Comparison of ENCODE assay signal across 11 mouse cellular contexts in genomic region chr10:122869865-122870503, GRCm38 (mm10).
DNase-seq lines count a peak whose midpoint lies in the region; ATAC-seq and TF ChIP-seq lines count a peak whose summit lies in the region.
"Had no signal": no experiment of that assay in that cellular context is flagged by ENCODE, and none has a peak within 500 bp of the region (broad histone marks: within the 10 kb centered on the region; RNA-seq: fewer than 3 reads in every experiment).

No protein-coding gene starts in this region.

- no peaks in the 10 kb centered on the region for H3K9me3 ChIP-seq in hindbrain, embryonic 11.5 days (ENCODE audit: control insufficient read depth, low read length)
- no peaks in the 10 kb centered on the region for H3K9me3 ChIP-seq in hindbrain, postnatal 0 days (ENCODE audit: low read length)
- H3K9me3 ChIP-seq in embryonic facial prominence, embryonic 12.5 days: no peaks in the 10 kb centered on the region
- no peaks in the 10 kb centered on the region for H3K9me3 ChIP-seq in kidney, embryonic 14.5 days (ENCODE audit: control insufficient read depth, low read length)
- H3K9me3 ChIP-seq in neural tube, embryonic 15.5 days (replicated peaks): no peaks in the 10 kb centered on the region

- TF ChIP-seq CTCF in hindbrain, postnatal 0 days (IDR thresholded peaks at IDR 0.05; ENCODE audit: low read depth): no peak

- no peak overlapping the region for H3K4me2 ChIP-seq in hindbrain, embryonic 11.5 days (replicated peaks; ENCODE audit: low read depth, low read length)
- H3K4me2 ChIP-seq in hindbrain, postnatal 0 days (ENCODE audit: low read depth, low read length): no peak overlapping the region
- no peak overlapping the region for H3K4me2 ChIP-seq in embryonic facial prominence, embryonic 12.5 days (replicated peaks)
- no peak overlapping the region for H3K4me2 ChIP-seq in kidney, embryonic 14.5 days (replicated peaks; ENCODE audit: low read depth, low read length)
- H3K4me2 ChIP-seq in neural tube, embryonic 15.5 days: no peak overlapping the region

- no peaks in the 10 kb centered on the region for H3K36me3 ChIP-seq in hindbrain, embryonic 11.5 days (ENCODE audit: control insufficient read depth, insufficient read depth, low read length)
- no peaks in the 10 kb centered on the region for H3K36me3 ChIP-seq in hindbrain, postnatal 0 days (ENCODE audit: insufficient read depth, low read length)
- H3K36me3 ChIP-seq in embryonic facial prominence, embryonic 12.5 days: no peaks in the 10 kb centered on the region
- H3K36me3 ChIP-seq in kidney, embryonic 14.5 days (ENCODE audit: control insufficient read depth, insufficient read depth, low read length): no peaks in the 10 kb centered on the region
- no peaks in the 10 kb centered on the region for H3K36me3 ChIP-seq in neural tube, embryonic 15.5 days

- WGBS in hindbrain, embryonic 11.5 days: 73% methylated on average over 7 of the region's 8 CpGs
- WGBS in hindbrain, postnatal 0 days: 69% methylated on average over 8 of the region's 8 CpGs
- 41% methylated on average over 8 of the region's 8 CpGs for WGBS in embryonic facial prominence, embryonic 12.5 days
- WGBS in kidney, embryonic 14.5 days: 27% methylated on average over 8 of the region's 8 CpGs
- 61% methylated on average over 8 of the region's 8 CpGs for WGBS in neural tube, embryonic 15.5 days

- H3K27me3 ChIP-seq in hindbrain, embryonic 11.5 days (ENCODE audit: control insufficient read depth, insufficient read depth, low read length): no peaks in the 10 kb centered on the region
- H3K27me3 ChIP-seq in hindbrain, postnatal 0 days (ENCODE audit: insufficient read depth, low read length): no peaks in the 10 kb centered on the region
- H3K27me3 ChIP-seq in embryonic facial prominence, embryonic 12.5 days: no peaks in the 10 kb centered on the region
- no peaks in the 10 kb centered on the region for H3K27me3 ChIP-seq in kidney, embryonic 14.5 days (ENCODE audit: control insufficient read depth, insufficient read depth, low read length)
- H3K27me3 ChIP-seq in neural tube, embryonic 15.5 days (replicated peaks): no peaks in the 10 kb centered on the region

- no peak overlapping the region for H3K27ac ChIP-seq in hindbrain, embryonic 11.5 days (ENCODE audit: low read depth, low read length)
- H3K27ac ChIP-seq in hindbrain, postnatal 0 days: no peak overlapping the region
- H3K27ac ChIP-seq in embryonic facial prominence, embryonic 12.5 days: peak overlapping the region; percentile 60
- H3K27ac ChIP-seq in kidney, embryonic 14.5 days (ENCODE audit: low read depth, low read length): peak overlapping the region; percentile 59; the same call in 1 of the 2 replicates
- no peak overlapping the region for H3K27ac ChIP-seq in neural tube, embryonic 15.5 days (replicated peaks)

- H3K4me3 ChIP-seq in hindbrain, embryonic 11.5 days (ENCODE audit: low read depth, low read length): no peak overlapping the region
- H3K4me3 ChIP-seq in hindbrain, postnatal 0 days (ENCODE audit: low read length): no peak overlapping the region
- H3K4me3 ChIP-seq in embryonic facial prominence, embryonic 12.5 days: no peak overlapping the region
- H3K4me3 ChIP-seq in kidney, embryonic 14.5 days (ENCODE audit: low read length): no peak overlapping the region
- H3K4me3 ChIP-seq in neural tube, embryonic 15.5 days (replicated peaks): no peak overlapping the region
- H3K4me3 ChIP-seq: myocyte had no signal

- no peak overlapping the region for H3K9ac ChIP-seq in hindbrain, embryonic 11.5 days (ENCODE audit: low read depth, low read length)
- no peak overlapping the region for H3K9ac ChIP-seq in hindbrain, postnatal 0 days (replicated peaks; ENCODE audit: low read length)
- H3K9ac ChIP-seq in embryonic facial prominence, embryonic 12.5 days: no peak overlapping the region
- H3K9ac ChIP-seq in kidney, embryonic 14.5 days (ENCODE audit: low read depth, low read length): no peak overlapping the region
- H3K9ac ChIP-seq in neural tube, embryonic 15.5 days (replicated peaks): no peak overlapping the region

- peak; percentile 35; the same call in 1 of the 2 replicates for ATAC-seq in hindbrain, embryonic 11.5 days (ENCODE audit: low FRiP score)
- no peak for ATAC-seq in hindbrain, postnatal 0 days
- ATAC-seq in embryonic facial prominence, embryonic 12.5 days (ENCODE audit: insufficient number of reproducible peaks, insufficient read depth, low FRiP score, low TSS enrichment): 0 out of 2 replicates have a peak, but pooled peaks have one; percentile 55
- peak; percentile 75 for ATAC-seq in kidney, embryonic 14.5 days (ENCODE audit: low FRiP score, low TSS enrichment)
- no peak for ATAC-seq in neural tube, embryonic 15.5 days (ENCODE audit: low FRiP score)

- DNase-seq in hindbrain, embryonic 11.5 days (ENCODE audit: low spot score): no peak
- DNase-seq in hindbrain, postnatal 0 days (ENCODE audit: low spot score): no peak
- DNase-seq in lung, postnatal 36 days: peak; percentile 68
- no peak for DNase-seq in spleen, adult 18-20 months
- DNase-seq: gastrocnemius, postnatal 25 days; layer of hippocampus, adult 9-11 months; thymus, postnatal 36 days had no signal

- no peaks in the 10 kb centered on the region for H3K4me1 ChIP-seq in hindbrain, embryonic 11.5 days (replicated peaks; ENCODE audit: control insufficient read depth, insufficient read depth, low read length)
- H3K4me1 ChIP-seq in hindbrain, postnatal 0 days (ENCODE audit: insufficient read depth, low read length): no peaks in the 10 kb centered on the region
- H3K4me1 ChIP-seq in embryonic facial prominence, embryonic 12.5 days: peaks cover 13% of the 10 kb centered on the region; the same call in 1 of the 2 replicates
- H3K4me1 ChIP-seq in kidney, embryonic 14.5 days (ENCODE audit: control insufficient read depth, insufficient read depth, low read length): peaks cover 16% of the 10 kb centered on the region
- H3K4me1 ChIP-seq in neural tube, embryonic 15.5 days: no peaks in the 10 kb centered on the region

Comparison
In these comparisons a context has a peak if more than half of its experiments do, and no peak if none do; other contexts are left out.
1. ATAC-seq: peak in hindbrain, embryonic 11.5 days (single experiment), embryonic facial prominence, embryonic 12.5 days (single experiment) and kidney, embryonic 14.5 days (single experiment); none in hindbrain, postnatal 0 days (single experiment) and neural tube, embryonic 15.5 days (single experiment).
2. H3K27ac ChIP-seq: peak in embryonic facial prominence, embryonic 12.5 days (single experiment) and kidney, embryonic 14.5 days (single experiment); none in hindbrain, embryonic 11.5 days (single experiment), hindbrain, postnatal 0 days (single experiment) and neural tube, embryonic 15.5 days (single experiment).